Mouse (Mus musculus) gastrocnemius, adult 2 months (tissue): ENCODE data around the gene Macc1. TPM values are rescaled to one million over a fixed set of nuclear protein-coding genes. Genes with fewer than 3 reads are reported as not detected.
A peak's percentile ranks its signal among the peaks of the same experiment; 100 is the strongest.

ENCODE experiments used
- DNase-seq: peaks from one replicate; pipeline ENCODE4 v3.0.0; 2022
- H3K27ac ChIP-seq: fragments of 200-600 bp; 2 replicates; pipeline ENCODE4 v1.8.1; 2022; ENCODE audit warnings: mild to moderate bottlenecking
- H3K4me3 ChIP-seq: fragments of 200-600 bp; 2 replicates; pipeline ENCODE4 v1.8.1; 2022; ENCODE audit warnings: mild to moderate bottlenecking, moderate library complexity
- CTCF ChIP-seq: fragments of 200-600 bp; IDR thresholded peaks from 2 replicates; pipeline ENCODE4 v1.8.1; 2022; ENCODE audit warnings: antibody characterized with exemption, mild to moderate bottlenecking, moderate library complexity
- intact Hi-C: fragments of 180-260 bp; cut with DNase I; formaldehyde crosslinking; loops from one replicate; pipeline ENCODE4 v1.15.1; 2025
- total RNA-seq, 2 experiments: library from RNA; stranded (reverse); gene quantifications; 2 replicates each; pipeline ENCODE4 v1.2.3; 2021

Macc1 gene
- total RNA-seq, 2 experiments from 2014 or later, result not detected

GRCm38 (mm10) chr12:119404810-119405209, 90.7 kb downstream of the Macc1 start:
- no peak overlapping the region for H3K27ac ChIP-seq
- TF ChIP-seq CTCF, result no peak
- no peak for DNase-seq
- intact Hi-C loops, result no loop called here
- H3K4me3 ChIP-seq, result no peak overlapping the region

- intact Hi-C loops, result no loop called here
- no peak overlapping the region for H3K27ac ChIP-seq
- TF ChIP-seq CTCF, result no peak
- no peak overlapping the region for H3K4me3 ChIP-seq
- DNase-seq, result no peak
Observed at GRCm38 (mm10) chr12:119410522-119410921, 96.5 kb downstream of the Macc1 start.

- TF ChIP-seq CTCF, result no peak
- Histone ChIP-seq H3K4me3 (no peak overlapping the region), H3K27ac (no peak overlapping the region)
- intact Hi-C loops, result no loop called here
- DNase-seq, result no peak
Observed at GRCm38 (mm10) chr12:119410956-119411355, 96.9 kb downstream of the Macc1 start.

- TF ChIP-seq CTCF, result no peak
- Histone ChIP-seq H3K27ac (no peak overlapping the region), H3K4me3 (no peak overlapping the region)
- intact Hi-C loops, result no loop called here
- no peak for DNase-seq
Observed at GRCm38 (mm10) chr12:119411982-119412381, 97.9 kb downstream of the Macc1 start.

GRCm38 (mm10) chr12:119415900-119416299, 101.8 kb downstream of the Macc1 start:
- intact Hi-C loops, result no loop called here
- TF ChIP-seq CTCF, result no peak

GRCm38 (mm10) chr12:119425749-119426148, 111.7 kb downstream of the Macc1 start:
- intact Hi-C loops, result no loop called here
- no peak for TF ChIP-seq CTCF
- no peak for DNase-seq
- Histone ChIP-seq H3K4me3 (no peak overlapping the region), H3K27ac (no peak overlapping the region)

More at GRCm38 (mm10) chr12:119415900-119416299, 101.8 kb downstream of the Macc1 start:
- Histone ChIP-seq H3K27ac (no peak overlapping the region), H3K4me3 (no peak overlapping the region)
- no peak for DNase-seq

GRCm38 (mm10) chr12:119426182-119426886, 112.3 kb downstream of the Macc1 start:
- H3K4me3 ChIP-seq, result no peak overlapping the region
- intact Hi-C loops, result no loop called here
- DNase-seq, result no peak
- TF ChIP-seq CTCF, result no peak
- H3K27ac ChIP-seq, result no peak overlapping the region

- intact Hi-C loops, result no loop called here
Observed at GRCm38 (mm10) chr12:119426887-119427204, 112.8 kb downstream of the Macc1 start.

GRCm38 (mm10) chr12:119440720-119441119, 126.7 kb downstream of the Macc1 start:
- intact Hi-C loops, result no loop called here
- no peak for TF ChIP-seq CTCF
- no peak for DNase-seq
- Histone ChIP-seq H3K4me3 (no peak overlapping the region), H3K27ac (no peak overlapping the region)

More at GRCm38 (mm10) chr12:119426887-119427204, 112.8 kb downstream of the Macc1 start:
- DNase-seq, result peak; percentile 15
- TF ChIP-seq CTCF, result peak; percentile 49
- no peak overlapping the region for H3K4me3 ChIP-seq
- H3K27ac ChIP-seq, result no peak overlapping the region

- Histone ChIP-seq H3K27ac (no peak overlapping the region), H3K4me3 (no peak overlapping the region)
- intact Hi-C loops, result no loop called here
- DNase-seq, result no peak
- no peak for TF ChIP-seq CTCF
Observed at GRCm38 (mm10) chr12:119450116-119450515, 136.0 kb downstream of the Macc1 start.

- TF ChIP-seq CTCF, result no peak
- intact Hi-C loops, result no loop called here
Observed at GRCm38 (mm10) chr12:119451232-119451631, 137.2 kb downstream of the Macc1 start.

GRCm38 (mm10) chr12:119454076-119454475, 140.0 kb downstream of the Macc1 start:
- no peak for TF ChIP-seq CTCF
- Histone ChIP-seq H3K27ac (no peak overlapping the region), H3K4me3 (no peak overlapping the region)
- intact Hi-C loops, result no loop called here
- no peak for DNase-seq

More at GRCm38 (mm10) chr12:119451232-119451631, 137.2 kb downstream of the Macc1 start:
- no peak for DNase-seq
- Histone ChIP-seq H3K27ac (no peak overlapping the region), H3K4me3 (no peak overlapping the region)

- no peak for TF ChIP-seq CTCF
- Histone ChIP-seq H3K4me3 (no peak overlapping the region), H3K27ac (no peak overlapping the region)
- intact Hi-C loops, result no loop called here
- no peak for DNase-seq
Observed at GRCm38 (mm10) chr12:119464040-119464939, 150.2 kb downstream of the Macc1 start.
